Mouse (Mus musculus): Measurements from ENCODE around the gene Ikbke.
A peak's percentile ranks its signal among the peaks of the same experiment; 100 is the strongest.

Ikbke gene

DNA sequence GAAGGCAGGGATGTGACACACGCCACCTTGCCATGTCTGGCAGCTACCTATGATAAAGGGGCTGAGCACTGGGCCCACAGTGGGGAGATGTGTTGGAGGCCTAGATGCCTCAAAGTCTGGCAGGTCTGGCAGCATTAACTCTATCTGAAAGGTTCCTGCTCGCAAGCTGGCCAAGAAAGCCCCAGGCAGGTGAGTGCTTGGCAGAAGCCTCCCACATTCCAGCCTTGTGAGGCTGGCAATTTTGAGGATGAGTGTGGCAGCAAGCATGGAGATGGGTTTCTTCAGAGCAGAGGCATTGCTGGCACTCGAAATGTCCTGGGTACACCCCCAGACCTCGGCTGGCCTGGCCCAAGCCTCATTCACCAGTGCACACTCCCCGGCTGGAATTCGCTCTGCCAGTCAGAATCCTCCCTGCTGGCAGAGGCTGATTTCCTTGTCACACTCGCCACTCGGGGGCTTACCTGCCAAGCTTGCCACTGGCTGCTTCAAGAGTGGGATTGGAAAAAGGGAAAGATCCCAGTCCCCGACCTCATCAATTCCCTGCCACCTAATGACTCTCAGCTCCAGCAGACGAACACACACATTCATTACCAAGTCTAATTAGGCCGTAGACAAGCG is 39.7 kb downstream of the Ikbke start:
- DNase-seq (ENCODE audit: low spot score in 2 of 2): no peak

DNA sequence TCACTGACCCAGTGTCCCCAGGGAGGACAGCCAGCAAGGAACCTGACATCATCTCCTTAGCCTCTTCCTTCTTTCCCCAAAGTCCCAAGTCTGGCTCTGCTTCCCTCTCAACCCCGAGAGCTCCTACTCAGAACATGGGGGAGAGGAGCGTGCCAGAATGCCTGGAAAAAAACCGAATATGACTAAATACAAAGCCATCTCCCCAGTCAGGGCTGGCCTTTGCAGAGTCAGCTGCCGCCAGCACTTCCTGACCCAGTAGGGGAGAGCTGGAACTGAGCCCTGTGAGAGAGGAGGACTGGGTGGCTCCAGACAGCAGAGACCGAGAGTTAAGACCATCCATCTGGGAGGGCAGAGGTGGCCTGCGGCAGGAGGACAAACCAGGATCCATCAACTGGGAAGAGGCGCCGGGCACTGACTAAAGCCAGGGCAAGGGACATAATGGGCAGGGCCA is 40.5 kb downstream of the Ikbke start:
- DNase-seq (ENCODE audit: low spot score in 2 of 2): peak; percentile 56 to 76

DNA sequence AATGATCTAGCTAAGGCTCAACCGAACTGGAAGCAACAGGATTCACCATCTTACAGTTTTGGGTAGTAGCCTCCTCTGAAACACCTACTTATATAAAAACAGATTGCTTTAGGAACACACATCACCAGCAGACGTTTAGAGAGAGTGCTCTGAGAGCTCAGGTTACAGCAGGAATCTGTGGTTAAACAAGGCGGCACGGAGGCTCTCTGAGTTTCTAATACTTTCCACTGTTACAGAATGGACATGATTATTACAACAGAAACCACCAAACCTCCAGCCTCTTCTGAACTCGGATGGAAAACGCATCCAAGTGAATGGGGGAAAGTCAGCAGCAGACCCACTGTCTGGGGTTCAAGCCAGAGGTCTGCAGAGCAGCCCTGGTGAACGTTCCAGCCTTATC is 43.3 kb downstream of the Ikbke start:
- no peak for DNase-seq (ENCODE audit: low spot score in 2 of 2)

DNA sequence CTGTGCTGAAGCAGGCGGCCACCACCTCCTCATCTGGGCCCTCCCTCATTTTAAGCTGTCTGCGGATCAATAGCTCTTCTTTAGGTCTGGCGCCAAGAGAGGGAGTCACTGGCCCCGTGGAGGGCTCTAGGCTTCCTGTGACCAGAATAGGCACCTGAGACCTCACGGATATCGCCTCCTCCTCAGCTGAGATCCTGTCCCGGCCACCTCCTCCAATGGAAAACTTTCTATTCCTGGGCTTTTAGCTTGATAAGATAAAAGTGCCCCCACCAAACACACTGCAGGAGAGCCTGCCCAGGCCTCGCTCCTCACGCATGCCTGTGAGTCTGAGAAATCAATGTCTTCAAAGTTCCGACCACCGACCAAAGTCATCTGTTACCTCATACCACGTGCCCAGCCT is 45.9 kb downstream of the Ikbke start:
- DNase-seq (ENCODE audit: low spot score in 2 of 2): no peak

DNA sequence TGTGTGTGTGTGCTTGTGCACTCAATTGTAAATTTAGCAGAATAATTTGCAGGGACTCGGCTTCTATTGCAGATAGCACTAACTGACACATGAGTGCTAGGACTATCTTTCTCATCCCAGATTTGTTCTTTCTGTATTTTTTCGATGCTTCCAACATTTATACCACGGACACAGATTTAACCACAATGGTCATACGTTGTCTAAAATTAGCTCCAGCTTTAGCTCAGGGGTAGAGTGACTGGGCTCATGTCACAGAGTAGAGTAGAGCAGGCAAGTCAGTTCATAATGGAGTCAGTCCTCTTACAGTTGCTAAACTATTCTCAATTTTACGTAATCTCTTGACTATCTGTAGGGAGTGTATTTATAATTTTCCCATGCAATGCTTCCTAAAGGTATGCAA is 50.7 kb downstream of the Ikbke start:
- DNase-seq (ENCODE audit: low spot score in 2 of 2): no peak

DNA sequence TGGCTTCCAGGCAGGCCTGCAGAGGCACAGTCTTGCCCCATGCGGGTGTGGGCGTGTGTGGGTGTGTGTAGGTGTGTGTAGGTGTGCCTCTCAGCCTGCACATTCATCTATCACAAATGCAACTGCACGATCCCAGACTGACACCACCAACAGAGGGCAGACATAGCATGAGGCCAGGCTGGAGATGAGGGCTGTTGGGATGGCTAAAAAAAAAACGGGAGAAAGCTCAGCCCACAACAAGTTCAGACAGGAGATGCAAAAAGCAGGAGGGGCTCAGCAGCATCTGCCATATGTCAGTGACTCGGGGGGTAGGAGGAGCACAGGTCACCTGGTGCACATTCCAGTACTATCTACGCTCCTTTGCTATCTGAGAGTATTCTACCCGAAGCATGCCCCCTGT is 51.2 kb downstream of the Ikbke start:
- DNase-seq (ENCODE audit: low spot score in 2 of 2): peak in 1 of 2 experiments; percentile 50

DNA sequence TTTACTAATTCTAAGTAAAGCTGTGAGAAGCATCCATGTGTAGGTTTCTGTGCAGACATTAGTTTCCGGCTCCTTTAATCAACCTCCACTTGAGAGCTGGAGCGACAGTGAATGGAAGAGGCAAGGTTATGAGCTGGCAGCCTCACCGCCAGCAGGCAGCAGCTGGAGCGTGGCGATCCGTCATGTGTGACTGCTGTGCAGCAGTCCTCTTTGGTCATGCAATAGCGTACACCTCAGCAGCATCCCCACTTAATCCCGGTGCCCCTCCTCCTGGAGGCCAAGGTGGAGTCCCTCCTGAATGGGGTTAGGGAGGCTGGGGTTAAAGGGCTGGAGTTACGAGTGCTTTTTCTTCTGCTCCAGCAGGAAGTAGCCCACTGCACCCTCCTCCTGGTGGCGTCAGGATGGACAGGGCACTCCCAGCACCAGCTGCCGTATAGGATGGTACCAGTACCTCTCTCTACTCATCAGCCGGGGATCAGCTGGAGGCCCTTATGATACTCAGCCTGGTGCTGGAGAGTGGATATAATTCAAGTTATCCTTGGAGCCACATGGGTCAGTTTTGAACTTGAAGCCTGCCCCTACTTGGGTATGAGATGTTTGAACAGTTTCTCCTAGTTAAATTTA is 54.4 kb downstream of the Ikbke start:
- DNase-seq (ENCODE audit: low spot score in 2 of 2): no peak

DNA sequence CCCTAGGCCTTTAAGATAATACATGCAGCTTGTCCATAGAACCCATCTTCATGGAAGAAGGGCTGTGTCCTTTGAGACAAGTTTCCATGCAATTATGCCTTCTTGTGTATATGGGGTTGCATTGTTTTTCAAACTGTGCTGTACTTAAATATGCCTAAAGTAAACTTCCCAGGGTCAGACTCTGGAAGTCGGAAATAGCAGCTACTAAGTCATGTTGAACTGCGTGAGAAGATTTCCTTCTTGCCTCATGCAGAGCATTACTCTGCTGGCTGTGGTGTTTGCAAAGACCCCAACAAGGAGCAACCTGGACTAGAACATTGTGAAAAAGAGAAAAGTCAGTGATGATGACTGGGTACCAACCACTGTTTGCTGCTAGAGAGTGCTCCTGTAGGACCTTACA is 56.1 kb downstream of the Ikbke start:
- DNase-seq (ENCODE audit: low spot score in 2 of 2): no peak

DNA sequence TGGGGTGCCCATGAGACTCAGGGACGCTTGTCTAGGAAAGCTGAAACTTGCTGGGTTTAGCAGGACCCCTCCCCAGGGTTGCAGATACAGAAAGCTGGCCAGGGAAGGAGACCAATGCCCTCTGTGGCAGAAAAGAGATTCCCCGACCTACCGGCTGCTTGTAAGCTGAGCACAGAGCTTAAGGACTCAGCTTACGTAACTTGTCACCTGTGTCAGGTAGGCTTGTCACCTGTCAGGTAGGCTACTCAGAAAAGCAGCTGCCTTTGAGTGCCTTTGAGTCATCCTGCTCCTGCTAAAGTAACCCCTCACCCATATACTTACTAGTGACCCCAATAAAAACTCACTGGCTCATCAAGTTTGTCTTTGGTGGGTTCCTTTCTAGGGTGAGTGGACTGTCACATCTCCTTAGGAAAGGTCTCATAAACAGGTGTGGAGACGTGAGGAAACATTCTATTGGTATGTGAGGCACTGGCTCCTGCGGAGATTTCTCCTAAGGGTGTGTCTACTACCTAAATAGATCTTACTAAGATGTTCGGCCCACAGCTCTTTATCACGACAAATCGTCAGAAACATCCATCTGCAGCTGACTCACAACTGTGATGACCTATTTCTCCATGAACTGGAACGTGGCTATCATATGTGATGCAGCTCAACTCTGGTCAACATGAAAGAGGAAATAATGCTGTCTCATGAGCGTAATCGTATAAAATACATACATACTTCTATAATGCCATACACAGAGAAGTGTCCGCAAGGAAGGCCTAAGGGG is 57.4 kb downstream of the Ikbke start:
- DNase-seq (ENCODE audit: low spot score in 2 of 2): no peak

DNA sequence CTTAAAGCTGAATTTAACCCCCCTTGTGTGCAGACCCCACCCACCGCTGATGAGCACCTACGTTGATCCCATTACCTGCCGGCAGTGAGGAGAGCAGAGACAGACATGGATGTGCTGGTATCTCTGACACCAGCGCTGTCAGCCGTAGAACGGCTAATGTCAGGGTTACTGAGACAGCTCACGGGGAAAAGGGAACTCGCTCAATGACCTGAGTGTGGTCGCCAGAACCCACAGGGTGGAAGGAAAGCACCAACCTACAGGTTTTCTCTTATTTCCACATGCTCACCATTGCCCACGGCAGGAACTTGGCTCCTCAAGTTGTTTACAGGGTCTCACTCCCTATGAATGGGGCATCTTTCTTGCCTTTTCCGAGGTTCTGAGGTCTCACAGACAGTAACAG is 60.5 kb downstream of the Ikbke start:
- no peak for DNase-seq (ENCODE audit: low spot score in 2 of 2)

DNA sequence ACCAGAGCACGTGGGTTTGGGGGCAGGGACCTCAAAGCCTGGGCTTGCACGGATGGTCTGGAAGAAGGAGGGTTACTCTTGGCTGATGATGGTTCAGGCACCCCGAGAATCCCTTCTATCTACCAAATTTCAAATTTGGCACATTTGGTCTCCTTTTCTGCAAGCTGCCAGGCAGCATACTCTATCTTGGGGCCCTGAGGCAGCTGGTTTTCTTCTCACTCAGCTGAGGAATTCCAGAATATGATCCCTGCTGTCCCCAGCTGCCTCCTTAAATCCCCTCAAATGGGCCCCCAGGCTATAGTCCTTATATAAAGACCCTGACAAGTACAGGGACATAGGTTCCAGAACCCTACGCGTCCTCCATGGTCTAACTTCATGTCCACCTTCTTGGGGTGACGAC is 66.0 kb downstream of the Ikbke start:
- DNase-seq (ENCODE audit: low spot score in 2 of 2): no peak

DNA sequence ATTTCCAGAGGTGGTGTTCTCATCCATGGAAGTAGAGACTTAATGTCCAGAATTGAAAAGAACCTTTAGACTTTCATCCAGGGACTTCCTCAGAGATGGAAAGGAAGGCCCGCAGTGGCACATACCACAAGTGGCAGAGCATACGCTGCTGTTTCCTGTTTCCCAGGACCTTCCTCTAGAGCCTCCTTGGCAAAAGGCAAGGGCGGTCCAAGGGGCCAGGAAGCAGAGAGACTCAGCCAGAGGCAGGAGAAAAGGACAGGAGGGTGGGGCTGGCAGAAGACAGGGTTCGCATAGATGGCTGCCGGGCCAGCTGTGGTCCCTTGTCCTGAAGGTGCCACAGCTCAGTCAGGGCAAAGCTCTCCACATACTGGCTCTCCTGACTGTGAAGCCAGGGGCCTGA is 66.5 kb downstream of the Ikbke start:
- DNase-seq (ENCODE audit: low spot score in 2 of 2): no peak

DNA sequence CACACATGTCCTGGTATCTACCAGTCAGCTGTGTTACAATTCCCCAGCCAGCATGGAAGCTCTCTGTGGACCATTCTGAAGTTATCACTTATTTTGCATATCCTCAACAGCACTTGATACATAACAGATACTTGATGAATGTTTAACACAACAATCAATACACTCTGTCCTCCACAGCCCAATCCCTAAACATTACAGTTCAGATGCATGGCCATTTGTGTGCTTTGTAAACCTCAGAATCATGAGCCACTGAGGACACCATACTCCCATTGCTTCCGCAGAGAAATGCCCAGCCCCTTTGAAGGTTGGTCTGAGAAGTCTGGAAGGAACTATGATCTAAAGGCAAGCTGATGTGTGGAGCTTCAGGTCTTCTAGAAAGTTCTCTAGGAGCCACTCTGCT is 67.8 kb downstream of the Ikbke start:
- no peak for DNase-seq (ENCODE audit: low spot score in 2 of 2)

DNA sequence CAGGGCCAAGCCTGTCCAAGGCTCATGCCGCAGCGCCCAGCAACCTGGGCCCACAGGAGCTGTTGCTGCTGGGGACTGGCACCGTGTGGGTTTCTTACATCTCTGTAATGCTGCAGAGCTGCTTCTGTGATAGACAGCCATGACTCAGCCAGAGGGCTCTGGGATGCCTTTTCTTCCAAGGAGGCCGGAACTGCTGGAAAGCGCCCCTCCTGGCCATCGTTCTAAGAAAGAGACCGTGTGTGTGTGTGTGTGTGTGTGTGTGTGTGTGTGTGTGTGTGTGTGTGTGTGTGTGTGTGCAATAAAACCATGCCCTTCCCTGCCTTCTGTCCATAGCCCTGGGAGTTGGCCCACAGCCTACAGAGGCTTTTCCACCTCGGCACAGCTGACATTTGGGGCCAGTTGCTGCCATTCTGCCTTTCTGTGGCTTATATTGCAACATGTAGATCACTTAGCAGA is 69.4 kb downstream of the Ikbke start:
- no peak for DNase-seq (ENCODE audit: low spot score in 2 of 2)

DNA sequence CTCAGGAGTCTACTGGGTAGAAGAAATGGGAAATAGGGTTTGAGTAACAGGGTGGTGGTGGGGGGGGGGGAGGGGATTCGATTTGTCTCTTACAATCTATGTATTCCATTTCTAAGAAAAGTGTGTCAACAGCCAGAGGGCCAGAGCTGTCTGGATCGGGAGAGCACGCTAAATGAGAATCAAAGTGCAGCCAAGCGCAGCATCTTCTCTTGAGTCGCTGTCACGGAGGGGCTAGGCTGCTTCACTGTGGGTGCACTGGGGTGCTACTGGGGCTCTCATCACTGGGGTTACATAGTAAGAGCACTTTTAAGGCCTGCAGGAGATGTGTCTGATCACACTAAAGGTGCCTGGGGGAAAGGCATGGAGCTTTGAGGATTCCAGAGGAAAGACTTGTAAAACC is 70.6 kb downstream of the Ikbke start:
- no peak for DNase-seq (ENCODE audit: low spot score in 2 of 2)

DNA sequence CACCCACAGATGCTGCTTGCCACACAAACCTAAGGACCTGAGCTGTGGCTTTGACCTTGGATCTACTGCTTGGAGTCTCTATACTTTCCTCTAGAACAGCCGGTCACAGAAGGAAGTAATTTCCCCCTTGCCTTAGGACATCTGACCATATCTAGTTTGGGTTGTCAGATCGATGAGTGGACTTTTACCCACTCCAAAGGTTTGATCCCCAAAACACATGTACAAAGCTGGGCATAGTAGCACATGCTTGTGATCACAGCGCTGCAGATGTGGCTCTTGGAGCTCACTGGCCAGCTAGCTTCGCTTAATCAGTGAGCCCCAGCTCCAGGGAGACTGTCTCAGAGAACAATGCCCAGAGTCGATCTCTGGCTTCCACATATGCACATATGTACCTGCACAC is 71.3 kb downstream of the Ikbke start:
- DNase-seq (ENCODE audit: low spot score in 2 of 2): no peak

DNA sequence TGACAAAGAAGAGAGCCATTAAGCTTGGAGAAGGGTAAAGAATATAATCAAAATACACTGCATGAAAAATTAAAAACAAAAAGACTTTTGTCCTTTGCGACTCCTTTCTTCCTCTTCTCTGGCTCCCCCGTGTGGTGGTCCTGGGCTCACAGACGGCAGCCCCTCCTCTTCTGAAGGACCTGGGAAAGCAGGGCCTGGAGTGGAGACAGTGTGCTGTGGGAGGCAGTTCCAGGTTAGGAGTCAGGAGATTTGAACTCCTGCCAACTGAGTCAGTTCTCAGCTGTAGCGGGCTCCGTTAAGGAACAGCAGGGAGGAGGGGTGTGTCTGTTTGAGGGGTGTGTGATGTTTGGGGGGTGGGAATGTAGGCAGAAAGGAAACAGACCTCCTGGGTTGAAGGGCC is 71.9 kb downstream of the Ikbke start:
- peak; percentile 50 to 70 for DNase-seq (ENCODE audit: low spot score in 2 of 2)

DNA sequence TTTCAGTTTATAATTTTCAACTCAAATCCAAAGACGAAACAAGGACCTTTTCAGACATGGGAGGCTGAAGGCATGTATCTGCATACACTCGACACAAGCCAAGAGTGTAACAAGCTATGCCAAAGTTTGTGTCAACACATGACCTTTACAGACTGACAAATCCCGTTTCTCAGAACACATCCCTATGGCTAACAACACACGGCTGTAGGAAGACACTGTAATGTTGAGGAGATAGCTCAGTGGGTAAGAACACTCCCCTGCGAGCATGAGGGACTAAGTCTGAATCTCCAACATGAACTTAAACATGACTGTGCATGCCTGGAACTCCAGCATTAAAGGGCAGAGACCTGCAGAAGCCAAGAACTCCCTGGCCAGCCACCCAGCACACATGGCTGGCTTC is 73.1 kb downstream of the Ikbke start:
- no peak for DNase-seq (ENCODE audit: low spot score in 2 of 2)

DNA sequence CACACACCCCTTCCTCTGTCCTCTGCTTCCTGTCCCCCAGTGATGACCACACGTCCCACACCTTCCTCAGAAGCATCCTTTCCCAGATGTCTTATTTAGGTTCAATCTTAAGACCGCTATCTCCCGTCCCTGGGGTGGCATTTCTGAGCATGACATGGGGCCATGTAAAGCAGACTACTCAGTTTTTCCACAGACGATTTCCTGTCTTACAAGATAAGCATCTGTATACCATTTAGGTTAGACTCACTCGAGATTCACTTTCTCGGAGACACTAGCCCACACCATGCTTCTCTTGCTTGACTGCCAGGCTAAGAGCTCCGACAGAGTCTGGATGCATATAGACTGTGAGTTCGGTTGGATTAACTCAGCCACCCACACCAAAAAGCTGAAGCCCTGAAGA is 74.9 kb downstream of the Ikbke start:
- no peak for DNase-seq (ENCODE audit: low spot score in 2 of 2)

All from urinary bladder, postnatal 36 days (tissue).